Mouse (Mus musculus) lung, embryonic 15.5 days (tissue): Measurements from ENCODE around the gene Gtf2f2. TPM values are rescaled to one million over a fixed set of nuclear protein-coding genes. Genes with fewer than 3 reads are reported as not detected.

Experiments
- ATAC-seq: fragments of 200-750 bp; cut with Nextera tagmentation; 2 replicates; pipeline ENCODE4 v1.8.0; 2017; ENCODE audit warnings: moderate number of reproducible peaks, borderline replicate concordance; ENCODE audit not compliant: low FRiP score, low TSS enrichment; ENCODE audit errors: extremely low read depth
- H3K27ac ChIP-seq: fragments of 300-500 bp; sonication (generic); 2 replicates; pipeline ENCODE4 v1.5.1; 2015; ENCODE audit warnings: moderate library complexity, mild to moderate bottlenecking, inconsistent platforms
- H3K27me3 ChIP-seq: fragments of 300-500 bp; sonication (generic); 2 replicates; pipeline ENCODE4 v1.6.1; 2015; ENCODE audit warnings: inconsistent platforms
- H3K36me3 ChIP-seq: fragments of 300-500 bp; sonication (generic); 2 replicates; pipeline ENCODE4 v1.6.1; 2015; ENCODE audit warnings: inconsistent platforms
- H3K4me1 ChIP-seq: fragments of 300-500 bp; sonication (generic); 2 replicates; pipeline ENCODE4 v1.6.1; 2015; ENCODE audit warnings: inconsistent platforms
- H3K4me2 ChIP-seq: fragments of 300-500 bp; sonication (generic); 2 replicates; pipeline ENCODE4 v1.6.1; 2015; ENCODE audit warnings: inconsistent platforms, mild to moderate bottlenecking, moderate library complexity
- H3K4me3 ChIP-seq: fragments of 300-500 bp; sonication (generic); 2 replicates; pipeline ENCODE4 v1.5.1; 2015; ENCODE audit warnings: mild to moderate bottlenecking, inconsistent platforms
- H3K9ac ChIP-seq: fragments of 300-500 bp; sonication (generic); 2 replicates; pipeline ENCODE4 v1.6.1; 2015; ENCODE audit warnings: inconsistent platforms
- H3K9me3 ChIP-seq: fragments of 300-500 bp; sonication (generic); 2 replicates; pipeline ENCODE4 v1.6.1; 2016; ENCODE audit warnings: inconsistent platforms
- WGBS: fragments of 180-500 bp; shearing (Covaris S2); methylation state at CpG from one replicate; pipeline ENCODE4 v1.1.7; 2015; 5-methylcytosine and 5-hydroxymethylcytosine counted together
- polyA plus RNA-seq: library from polyadenylated mRNA; unstranded; fragments of >200 nt; fragmentation: Nextera tagmentation; extraction: Ambion mirVana; gene quantifications from 2 replicates; pipeline ENCODE4 v1.2.1, GENCODE M21; 2015

Gtf2f2 gene
- polyA plus RNA-seq, 1 experiment from 2014 or later = 30.8 TPM

DNA sequence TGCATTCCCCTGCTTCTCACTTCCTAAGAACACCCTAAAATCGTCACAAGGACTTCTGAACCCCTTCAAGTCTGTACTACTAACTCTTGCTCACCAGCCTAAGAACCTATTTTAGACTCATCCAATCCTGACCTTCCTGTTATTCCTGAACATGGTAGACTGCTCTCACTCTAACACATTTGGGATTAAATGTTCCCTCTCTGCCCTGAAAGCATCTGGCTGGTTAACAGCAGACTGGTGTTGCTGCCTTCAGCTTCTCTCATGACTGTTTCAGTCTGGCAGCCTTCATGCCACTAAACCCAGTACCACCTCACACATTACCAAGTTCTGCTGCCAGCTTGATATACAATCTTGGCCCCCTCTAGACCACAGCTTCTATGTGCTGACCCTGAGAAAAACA is 21.5 kb downstream of the Gtf2f2 start:
- ATAC-seq = no peak

GRCm38 (mm10) chr14:75986878-75987483 is 23.7 kb downstream of the Gtf2f2 start:
- 75% methylated on average over 7 of the region's 7 CpGs for WGBS
- Histone ChIP-seq H3K4me3 (no peak overlapping the region), H3K4me1 (no peaks in the 10 kb centered on the region), H3K36me3 (no peaks in the 10 kb centered on the region; the same call in 1 of the 2 replicates), H3K27ac (no peak overlapping the region), H3K27me3 (no peaks in the 10 kb centered on the region), H3K9ac (no peak overlapping the region), H3K4me2 (no peak overlapping the region), H3K9me3 (no peaks in the 10 kb centered on the region)
- no peak for ATAC-seq

More for the DNA sequence above, 21.5 kb downstream of the Gtf2f2 start:
- WGBS = 77% methylated on average over 1 of the region's 1 CpGs
- no peaks in the 10 kb centered on the region; the same call in none of the 2 replicates for H3K36me3 ChIP-seq
- H3K4me3 ChIP-seq = no peak overlapping the region
- H3K9ac ChIP-seq = no peak overlapping the region
- no peak overlapping the region for H3K4me2 ChIP-seq
- H3K27me3 ChIP-seq = no peaks in the 10 kb centered on the region
- H3K4me1 ChIP-seq = no peaks in the 10 kb centered on the region
- H3K9me3 ChIP-seq = no peaks in the 10 kb centered on the region
- H3K27ac ChIP-seq = no peak overlapping the region

- Histone ChIP-seq H3K27me3 (no peaks in the 10 kb centered on the region), H3K27ac (no peak overlapping the region), H3K4me3 (no peak overlapping the region), H3K4me2 (no peak overlapping the region), H3K36me3 (no peaks in the 10 kb centered on the region), H3K4me1 (no peaks in the 10 kb centered on the region), H3K9me3 (no peaks in the 10 kb centered on the region), H3K9ac (no peak overlapping the region)
- WGBS = 43% methylated on average over 4 of the region's 4 CpGs
- ATAC-seq = no peak
These were observed 25.6 kb downstream of the Gtf2f2 start for GRCm38 (mm10) chr14:75985112-75985511.

DNA sequence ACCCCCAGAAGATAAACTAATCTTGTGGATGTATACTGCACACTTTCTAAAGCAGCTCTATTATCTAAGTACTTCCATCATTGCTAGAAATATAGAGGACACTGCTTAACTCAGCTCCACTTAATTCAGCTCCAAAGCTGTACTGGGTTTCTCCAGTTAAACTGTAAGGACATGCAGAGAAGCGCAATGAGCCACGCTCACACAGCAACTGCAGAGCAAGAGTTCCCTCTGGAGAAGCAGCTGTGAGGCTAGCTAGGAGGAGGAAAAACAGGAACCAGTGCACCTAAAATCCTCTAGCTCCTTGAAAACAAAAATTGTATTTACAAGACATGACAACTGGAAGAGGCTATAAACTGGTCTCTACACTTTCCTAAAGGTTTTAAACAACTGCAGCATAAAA is 26.8 kb downstream of the Gtf2f2 start:
- Histone ChIP-seq H3K4me3 (no peak overlapping the region), H3K4me2 (no peak overlapping the region), H3K36me3 (no peaks in the 10 kb centered on the region), H3K9me3 (no peaks in the 10 kb centered on the region), H3K27me3 (no peaks in the 10 kb centered on the region), H3K4me1 (no peaks in the 10 kb centered on the region), H3K9ac (no peak overlapping the region), H3K27ac (no peak overlapping the region)
- ATAC-seq = no peak
- WGBS = 92% methylated on average over 2 of the region's 2 CpGs

GRCm38 (mm10) chr14:75981231-75981630 is 29.4 kb downstream of the Gtf2f2 start:
- Histone ChIP-seq H3K27ac (no peak overlapping the region), H3K4me3 (no peak overlapping the region), H3K4me2 (no peak overlapping the region), H3K9ac (no peak overlapping the region), H3K27me3 (no peaks in the 10 kb centered on the region), H3K4me1 (no peaks in the 10 kb centered on the region), H3K36me3 (no peaks in the 10 kb centered on the region), H3K9me3 (no peaks in the 10 kb centered on the region)
- no peak for ATAC-seq
- 89% methylated on average over 3 of the region's 3 CpGs for WGBS

- no peak for ATAC-seq
- Histone ChIP-seq H3K4me2 (no peak overlapping the region), H3K9me3 (no peaks in the 10 kb centered on the region), H3K4me1 (no peaks in the 10 kb centered on the region), H3K4me3 (no peak overlapping the region), H3K27me3 (no peaks in the 10 kb centered on the region), H3K36me3 (no peaks in the 10 kb centered on the region), H3K27ac (no peak overlapping the region), H3K9ac (no peak overlapping the region)
- 37% methylated on average over 3 of the region's 3 CpGs for WGBS
These were observed 34.6 kb downstream of the Gtf2f2 start for GRCm38 (mm10) chr14:75976107-75976506.

DNA sequence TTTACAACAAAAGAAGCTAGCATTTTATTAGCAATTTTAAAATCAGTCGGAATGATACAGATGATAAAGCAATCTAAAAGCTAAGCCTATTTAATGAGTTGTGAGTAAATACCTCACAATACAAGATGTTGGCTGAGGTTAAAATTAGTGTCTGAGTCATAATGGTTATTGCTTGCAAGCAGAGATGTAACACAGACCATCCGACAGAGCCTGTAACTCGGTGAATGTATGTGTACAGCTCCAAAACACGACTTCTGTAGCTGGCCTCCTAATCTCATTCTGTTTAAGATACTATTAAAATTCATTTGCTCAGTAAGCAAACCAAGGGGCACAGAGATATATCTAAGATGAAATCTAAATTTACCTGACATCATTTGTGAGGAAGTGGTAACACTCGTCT is 43.4 kb downstream of the Gtf2f2 start:
- no peak overlapping the region for H3K4me3 ChIP-seq
- H3K36me3 ChIP-seq = no peaks in the 10 kb centered on the region
- no peak overlapping the region for H3K4me2 ChIP-seq
- 81% methylated on average over 5 of the region's 5 CpGs for WGBS
- H3K27me3 ChIP-seq = no peaks in the 10 kb centered on the region
- H3K27ac ChIP-seq = no peak overlapping the region
- no peak overlapping the region for H3K9ac ChIP-seq
- no peak for ATAC-seq
- no peaks in the 10 kb centered on the region for H3K9me3 ChIP-seq
- H3K4me1 ChIP-seq = 0 out of 2 replicates have a peak, but pooled peaks cover 3% of the 10 kb centered on the region

DNA sequence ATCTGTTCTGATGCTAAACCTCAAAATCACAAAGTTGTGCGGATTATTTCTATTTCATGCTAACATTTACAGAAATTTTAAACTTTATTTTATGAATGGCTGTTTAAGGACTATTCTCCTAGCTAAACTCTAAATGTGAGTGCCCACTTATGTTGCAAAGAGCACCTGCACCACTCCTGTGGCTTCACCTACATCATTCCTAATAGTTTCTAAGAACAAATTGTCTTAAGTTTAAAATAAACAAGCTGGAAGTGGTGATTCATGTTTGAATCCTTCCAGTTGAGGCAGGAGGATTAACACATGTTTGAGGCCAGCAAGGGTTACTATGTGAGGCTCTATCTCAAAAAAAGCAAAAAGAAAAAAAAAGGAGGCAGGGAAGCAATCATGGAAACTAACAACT is 46.2 kb downstream of the Gtf2f2 start:
- Histone ChIP-seq H3K27me3 (no peaks in the 10 kb centered on the region), H3K9me3 (no peaks in the 10 kb centered on the region), H3K4me3 (no peak overlapping the region), H3K4me1 (0 out of 2 replicates have a peak, but pooled peaks cover 3% of the 10 kb centered on the region), H3K9ac (no peak overlapping the region), H3K36me3 (no peaks in the 10 kb centered on the region), H3K27ac (no peak overlapping the region), H3K4me2 (no peak overlapping the region)
- 81% methylated on average over 1 of the region's 1 CpGs for WGBS
- ATAC-seq = no peak

- H3K9me3 ChIP-seq = no peaks in the 10 kb centered on the region
- H3K27me3 ChIP-seq = no peaks in the 10 kb centered on the region
- no peak overlapping the region for H3K4me2 ChIP-seq
- no peak overlapping the region for H3K9ac ChIP-seq
- no peak for ATAC-seq
- H3K27ac ChIP-seq = no peak overlapping the region
- no peak overlapping the region for H3K4me3 ChIP-seq
- 58% methylated on average over 5 of the region's 5 CpGs for WGBS
- no peaks in the 10 kb centered on the region for H3K36me3 ChIP-seq
- 0 out of 2 replicates have a peak, but pooled peaks cover 3% of the 10 kb centered on the region for H3K4me1 ChIP-seq
These were observed 46.7 kb downstream of the Gtf2f2 start for GRCm38 (mm10) chr14:75964000-75964399.

GRCm38 (mm10) chr14:75963215-75963614 is 47.5 kb downstream of the Gtf2f2 start:
- H3K4me1 ChIP-seq = 0 out of 2 replicates have a peak, but pooled peaks cover 3% of the 10 kb centered on the region
- H3K4me2 ChIP-seq = no peak overlapping the region
- WGBS = 61% methylated on average over 5 of the region's 5 CpGs
- no peaks in the 10 kb centered on the region for H3K36me3 ChIP-seq
- H3K9ac ChIP-seq = no peak overlapping the region
- H3K4me3 ChIP-seq = no peak overlapping the region
- H3K27me3 ChIP-seq = no peaks in the 10 kb centered on the region
- no peak for ATAC-seq
- H3K27ac ChIP-seq = no peak overlapping the region
- H3K9me3 ChIP-seq = no peaks in the 10 kb centered on the region

- WGBS = 92% methylated on average over 9 of the region's 9 CpGs
These were observed 48.4 kb downstream of the Gtf2f2 start for GRCm38 (mm10) chr14:75962250-75962649.

DNA sequence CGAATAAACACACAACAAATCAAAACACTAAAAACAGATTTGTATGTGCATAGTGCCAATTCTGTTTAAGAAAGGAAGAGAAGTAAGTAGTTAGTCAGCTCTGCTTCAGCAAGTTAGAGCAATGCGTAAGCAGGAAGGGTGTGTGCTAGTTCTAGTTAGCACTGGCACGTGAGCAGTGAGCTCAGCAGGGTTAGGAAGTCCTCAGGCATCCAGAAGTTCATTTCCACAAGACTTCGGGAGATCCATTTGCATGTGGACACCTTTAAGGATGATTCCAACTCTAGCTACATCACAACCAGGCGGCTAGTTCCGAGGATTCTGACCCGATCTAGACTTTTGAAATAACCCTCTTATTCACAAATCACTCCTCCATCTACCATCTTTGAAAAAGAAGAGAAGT is 55.9 kb downstream of the Gtf2f2 start, which contains the start of gene Kctd4:
TSS of gene Kctd4 (plus strand) at position 244 of the 400 bp plus-strand sequence.
- Histone ChIP-seq H3K27ac (no peak within 1 kb of the TSS), H3K9me3 (no peaks in the 10 kb centered on the region), H3K4me2 (no peak within 1 kb of the TSS), H3K27me3 (no peaks in the 10 kb centered on the region), H3K9ac (no peak within 1 kb of the TSS), H3K4me3 (no peak within 1 kb of the TSS), H3K4me1 (no peaks in the 10 kb centered on the region), H3K36me3 (no peaks in the 10 kb centered on the region)
- ATAC-seq = no peak
- 86% methylated on average over 7 of the region's 7 CpGs for WGBS

More at GRCm38 (mm10) chr14:75962250-75962649, 48.4 kb downstream of the Gtf2f2 start:
- no peak overlapping the region for H3K4me2 ChIP-seq
- H3K27me3 ChIP-seq = no peaks in the 10 kb centered on the region
- H3K27ac ChIP-seq = no peak overlapping the region
- no peak overlapping the region for H3K4me3 ChIP-seq
- H3K9ac ChIP-seq = no peak overlapping the region
- 0 out of 2 replicates have a peak, but pooled peaks cover 3% of the 10 kb centered on the region for H3K4me1 ChIP-seq
- no peaks in the 10 kb centered on the region for H3K9me3 ChIP-seq
- H3K36me3 ChIP-seq = no peaks in the 10 kb centered on the region
- no peak for ATAC-seq
